Mouse (Mus musculus) CH12.LX (cell line): ENCODE measurements around the gene Trim9. TPM values are rescaled to one million over a fixed set of nuclear protein-coding genes. Genes with fewer than 3 reads are reported as not detected.

ENCODE experiments used
- DNase-seq: peaks from one replicate; pipeline ENCODE4 v3.0.0-alpha.2; 2013; ENCODE audit errors: extremely low read depth
- H3K27ac ChIP-seq: 2 replicates; pipeline ENCODE4 v1.5.1; 2012; ENCODE audit warnings: low read depth, mild to moderate bottlenecking, control low read depth, moderate library complexity; ENCODE audit not compliant: insufficient read depth
- H3K27me3 ChIP-seq: replicated peaks from 2 replicates; pipeline ENCODE3; 2012; ENCODE audit warnings: inconsistent platforms
- H3K36me3 ChIP-seq, 2 experiments: replicated peaks in 1 of 2; 2 replicates each; pipeline versions ENCODE3 to v1.6.1; 2012; ENCODE audit warnings: inconsistent platforms in 1 of 2, low read length in 1 of 2, mild to moderate bottlenecking in 1 of 2, mixed read lengths in 1 of 2, moderate library complexity in 1 of 2; ENCODE audit not compliant: control insufficient read depth in 1 of 2, insufficient read depth in 1 of 2
- H3K4me1 ChIP-seq, 2 experiments: 2 replicates each; pipeline ENCODE4 v1.6.1; 2012; ENCODE audit warnings: inconsistent platforms in 1 of 2, moderate library complexity in 1 of 2; ENCODE audit not compliant: insufficient read depth in 2 of 2, control insufficient read depth in 1 of 2
- H3K4me2 ChIP-seq: 2 replicates; pipeline ENCODE4 v1.6.1; 2012; ENCODE audit warnings: low read depth, mild to moderate bottlenecking, control low read depth; ENCODE audit not compliant: poor library complexity, insufficient read depth, severe bottlenecking
- H3K4me3 ChIP-seq, 3 experiments: fragments of 150-350 bp in 1 of 3; sonication (generic) in 1 of 3; replicated peaks in 1 of 3; 2 replicates each; pipeline versions ENCODE3 to v1.5.1; 2011 to 2012; ENCODE audit warnings: low read depth in 2 of 3, low read length in 2 of 3, mild to moderate bottlenecking in 2 of 3, moderate library complexity in 2 of 3, control low read depth in 1 of 3, improper control_type of control experiment in 1 of 3, inconsistent platforms in 1 of 3, mixed read lengths in 1 of 3; ENCODE audit not compliant: poor library complexity in 1 of 3
- H3K79me2 ChIP-seq: replicated peaks from 2 replicates; pipeline ENCODE4 v1.6.1; 2012; ENCODE audit warnings: mild to moderate bottlenecking, moderate library complexity; ENCODE audit not compliant: control insufficient read depth, poor library complexity, insufficient read depth, severe bottlenecking; ENCODE audit errors: extremely low read depth
- H3K9ac ChIP-seq: 2 replicates; pipeline ENCODE4 v1.6.1; 2012; ENCODE audit warnings: low read depth, mild to moderate bottlenecking, control low read depth, moderate library complexity; ENCODE audit not compliant: insufficient read depth
- H3K9me3 ChIP-seq: replicated peaks from 2 replicates; pipeline ENCODE3; 2012; ENCODE audit warnings: low read length, inconsistent platforms, mixed read lengths
- ELF1 ChIP-seq: IDR thresholded peaks from 2 replicates; pipeline ENCODE4 v1.6.1; 2014; ENCODE audit warnings: low read depth, mild to moderate bottlenecking, inconsistent platforms, low read length, improper control_type of control experiment
- JUND ChIP-seq: conservative IDR thresholded peaks from 2 replicates; pipeline ENCODE4 v1.6.1; 2011; ENCODE audit warnings: low read depth, low read length, improper control_type of control experiment
- MAZ ChIP-seq: IDR thresholded peaks from 2 replicates; pipeline ENCODE4 v1.6.1; 2012; ENCODE audit warnings: low read depth, mild to moderate bottlenecking, inconsistent platforms, low read length, improper control_type of control experiment, moderate library complexity
- NELFE ChIP-seq: IDR thresholded peaks from 2 replicates; pipeline ENCODE4 v1.6.1; 2011; ENCODE audit warnings: low read depth, low read length, improper control_type of control experiment
- RAD21 ChIP-seq: IDR thresholded peaks from 2 replicates; pipeline ENCODE4 v1.6.1; 2011; ENCODE audit warnings: low read depth, mild to moderate bottlenecking, low read length, improper control_type of control experiment, moderate library complexity
- TCF12 ChIP-seq: IDR thresholded peaks from 2 replicates; pipeline ENCODE4 v1.6.1; 2014; ENCODE audit warnings: low read depth, mild to moderate bottlenecking, inconsistent platforms, low read length, improper control_type of control experiment
- USF2 ChIP-seq: conservative IDR thresholded peaks from 2 replicates; pipeline ENCODE4 v1.6.1; 2011; ENCODE audit warnings: low read depth, low read length, improper control_type of control experiment
- dilution Hi-C: fragments of 300-500 bp; cut with MboI; formaldehyde crosslinking; loops from 2 replicates; pipeline ENCODE4 v1.14.3; 2020; ENCODE audit warnings: low sequenced_read_pairs; ENCODE audit not compliant: extremely low pct_unique_long_range_greater_than_20kb, extremely low pct_ligation_motif_present
- in situ Hi-C: fragments of 300-500 bp; cut with MboI; formaldehyde crosslinking; loops from 3 replicates; pipeline ENCODE4 v1.14.3; 2019; ENCODE audit warnings: low sequenced_read_pairs, low pct_ligation_motif_present, low pct_unique_long_range_greater_than_20kb, mixed read lengths
- polyA plus RNA-seq: library from polyadenylated mRNA; unstranded; fragments of >175 nt; gene quantifications from 2 replicates; pipeline ENCODE4 v1.2.1, GENCODE M21; 2012; ENCODE audit warnings: low read depth; ENCODE audit not compliant: insufficient read length
- total RNA-seq, 2 experiments: library from RNA; depleted of rRNA; stranded (reverse); fragments of 300-350 nt in 1 of 2; fragments of >200 nt in 1 of 2; gene quantifications; 2 replicates each; pipeline ENCODE4 v1.2.3; 2012 to 2014

The Trim9 gene
- total and polyA plus RNA-seq, 3 experiments = 0.07 TPM; not detected in 2

DNA sequence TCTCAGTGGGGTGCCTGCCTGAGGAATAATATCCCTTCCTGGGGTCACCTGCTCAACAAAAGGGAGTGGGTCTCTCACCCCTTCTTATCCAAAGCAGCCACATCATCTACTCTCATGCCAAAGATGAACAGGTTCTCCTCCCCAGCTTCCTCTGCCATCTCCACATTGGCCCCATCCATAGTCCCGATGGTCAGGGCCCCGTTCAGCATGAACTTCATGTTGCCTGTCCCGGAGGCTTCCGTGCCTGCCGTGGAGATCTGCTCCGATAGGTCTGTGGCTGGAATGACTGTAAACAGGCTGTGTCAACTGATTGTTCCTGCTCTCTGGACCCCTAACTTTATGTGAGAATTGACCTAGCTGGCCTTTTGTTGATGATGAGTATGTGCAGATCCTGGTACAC, 152.0 kb downstream of the Trim9 start:
- Histone ChIP-seq H3K4me1 (peaks cover 2 to 25% of the 10 kb centered on the region in 2 experiments; a peak in 2 of 4 replicates), H3K79me2 (no peaks in the 10 kb centered on the region), H3K9ac (no peak overlapping the region), H3K9me3 (no peaks in the 10 kb centered on the region), H3K36me3 (peaks cover 0 to 3% of the 10 kb centered on the region in 2 experiments)
- no peak for DNase-seq
- TF ChIP-seq MAZ (no peak), RAD21 (no peak), USF2 (no peak), NELFE (no peak), TCF12 (no peak), JUND (no peak), ELF1 (no peak)
- TF ChIP-seq, all 38 proteins: peak for 0
- Histone ChIP-seq H3K4me2 (no peak overlapping the region), H3K4me3 (no peak overlapping the region), H3K27ac (no peak overlapping the region), H3K27me3 (no peaks in the 10 kb centered on the region)
- dilution Hi-C loops (no loop called here), in situ Hi-C loops (no loop called here)

Other genes starting within 250 kb of the Trim9 start
- 29.0 and 33.5 TPM in 2 replicates for gene Nin, start 233.9 kb downstream of the Trim9 start, total RNA-seq (2012; rRNA removed)
- 34.1 and 37.2 TPM in 2 replicates for gene Nin, start 233.9 kb downstream of the Trim9 start, total RNA-seq (2014; rRNA removed)
- gene Nin, start 233.9 kb downstream of the Trim9 start, polyA plus RNA-seq = 41.8 and 51.7 TPM in 2 replicates
- not detected in 2 replicates for gene Abhd12b, start 193.5 kb downstream of the Trim9 start, total RNA-seq (2012; rRNA removed)
- gene Abhd12b, start 193.5 kb downstream of the Trim9 start, total RNA-seq (2014; rRNA removed) = not detected in 2 replicates
- 0.23 TPM in 1 of 2 replicates, not detected in the other for gene Abhd12b, start 193.5 kb downstream of the Trim9 start, polyA plus RNA-seq
- gene Pygl, start 116.1 kb downstream of the Trim9 start, total RNA-seq (2012; rRNA removed) = 0.25 and 1.1 TPM in 2 replicates
- 2.6 and 3.1 TPM in 2 replicates for gene Pygl, start 116.1 kb downstream of the Trim9 start, total RNA-seq (2014; rRNA removed)
- gene Pygl, start 116.1 kb downstream of the Trim9 start, polyA plus RNA-seq = 7.8 and 8.5 TPM in 2 replicates
- gene Tmx1, start 105.5 kb upstream of the Trim9 start, total RNA-seq (2012; rRNA removed) = 60.3 and 68.2 TPM in 2 replicates
- 132 and 162 TPM in 2 replicates for gene Tmx1, start 105.5 kb upstream of the Trim9 start, total RNA-seq (2014; rRNA removed)
- 113 and 123 TPM in 2 replicates for gene Tmx1, start 105.5 kb upstream of the Trim9 start, polyA plus RNA-seq